Mouse (Mus musculus): ENCODE results near the gene Slc25a36. TPM values are rescaled to one million over a fixed set of nuclear protein-coding genes. Genes with fewer than 3 reads are reported as not detected.

Gene Slc25a36
- 57.4 and 63.1 TPM in 2 replicates for polyA plus RNA-seq (2016; fragmentation: Nextera tagmentation; extraction: Ambion mirVana)

- peak within 1 kb of the TSS; percentile 90 for H3K4me3 ChIP-seq
- peak; percentile 99 for DNase-seq (ENCODE audit: low spot score)
- H3K27ac ChIP-seq: peak within 1 kb of the TSS; percentile 97
- H3K27me3 ChIP-seq (ENCODE audit: insufficient read depth, poor library complexity, severe bottlenecking): no peaks in the 10 kb centered on the region
- peaks cover 5% of the 10 kb centered on the region; the same call in 1 of the 2 replicates for H3K36me3 ChIP-seq
- H3K9me3 ChIP-seq: no peaks in the 10 kb centered on the region
- WGBS: under 1% methylated on average over 91 of the region's 91 CpGs
- peaks cover 28% of the 10 kb centered on the region for H3K4me1 ChIP-seq
Observed at GRCm38 (mm10) chr9:97110571-97111390, at the start of gene Slc25a36. TSS of gene Slc25a36 (minus strand) at chr9:97111157.

DNA sequence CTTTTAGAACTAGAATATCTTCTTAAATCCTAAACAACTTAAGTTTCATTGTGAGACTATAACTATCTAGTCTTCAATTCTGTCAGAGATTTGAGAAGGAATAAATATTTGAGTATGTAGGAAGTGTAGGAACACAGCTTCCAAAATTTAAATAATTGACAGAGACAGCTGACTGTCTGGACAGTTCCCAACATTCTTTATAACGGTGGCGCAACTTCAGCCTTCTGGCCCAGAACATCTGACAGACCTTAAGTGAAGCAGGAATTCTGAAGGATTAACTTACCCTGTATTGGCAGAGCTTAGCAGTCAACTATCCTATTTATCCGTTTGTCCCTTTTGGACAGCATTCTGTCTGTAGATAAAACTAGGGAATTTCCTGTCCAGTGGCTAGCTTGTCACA, 47.5 kb upstream of the Slc25a36 start:
- no peaks in the 10 kb centered on the region for H3K9me3 ChIP-seq
- H3K27me3 ChIP-seq (ENCODE audit: insufficient read depth, poor library complexity, severe bottlenecking): no peaks in the 10 kb centered on the region
- H3K4me3 ChIP-seq: no peak overlapping the region
- no peak overlapping the region for H3K27ac ChIP-seq
- whole genome bisulfite sequencing: 67% methylated on average over 3 of the region's 3 CpGs
- DNase-seq (ENCODE audit: low spot score): no peak
- no peaks in the 10 kb centered on the region for H3K36me3 ChIP-seq
- peaks cover 9% of the 10 kb centered on the region; the same call in 1 of the 2 replicates for H3K4me1 ChIP-seq

- Histone ChIP-seq H3K27ac (peak overlapping the region; percentile 31; the same call in 1 of the 2 replicates), H3K36me3 (no peaks in the 10 kb centered on the region), H3K27me3 (ENCODE audit: insufficient read depth, poor library complexity, severe bottlenecking) (no peaks in the 10 kb centered on the region), H3K4me3 (no peak overlapping the region), H3K9me3 (no peaks in the 10 kb centered on the region), H3K4me1 (peaks cover 9% of the 10 kb centered on the region; the same call in 1 of the 2 replicates)
- no peak for DNase-seq (ENCODE audit: low spot score)
- 75% methylated on average over 3 of the region's 3 CpGs for WGBS
Observed at GRCm38 (mm10) chr9:97155981-97156380, 45.0 kb upstream of the Slc25a36 start.

- Histone ChIP-seq H3K27me3 (ENCODE audit: insufficient read depth, poor library complexity, severe bottlenecking) (no peaks in the 10 kb centered on the region), H3K4me3 (no peak overlapping the region), H3K4me1 (peaks cover 9% of the 10 kb centered on the region; the same call in 1 of the 2 replicates), H3K27ac (no peak overlapping the region), H3K36me3 (no peaks in the 10 kb centered on the region), H3K9me3 (no peaks in the 10 kb centered on the region)
- no peak for DNase-seq (ENCODE audit: low spot score)
- 83% methylated on average over 4 of the region's 4 CpGs for WGBS
Observed at GRCm38 (mm10) chr9:97154956-97155355, 44.0 kb upstream of the Slc25a36 start.

DNA sequence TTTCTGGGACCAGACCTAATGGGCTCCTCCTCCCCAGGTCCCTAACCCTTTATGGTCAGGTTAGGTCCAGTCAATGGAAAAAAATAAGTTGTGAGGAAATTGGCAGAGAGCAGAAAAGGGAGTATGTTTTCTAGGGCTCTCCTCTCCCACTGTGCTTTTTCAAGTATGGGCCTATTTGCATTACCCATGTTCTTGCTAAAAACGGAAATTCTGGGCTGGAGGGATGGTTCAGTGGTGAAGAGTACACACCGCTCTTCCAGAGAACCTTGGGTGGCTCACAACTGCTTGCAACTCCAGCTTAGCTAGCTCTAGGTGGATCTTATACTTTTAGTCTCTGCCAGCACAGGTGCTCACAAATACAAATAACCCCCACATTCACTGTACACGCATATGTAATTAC, 42.0 kb upstream of the Slc25a36 start:
- 74% methylated on average over 3 of the region's 3 CpGs for WGBS
- H3K27me3 ChIP-seq (ENCODE audit: insufficient read depth, poor library complexity, severe bottlenecking): no peaks in the 10 kb centered on the region
- no peak overlapping the region for H3K4me3 ChIP-seq
- H3K36me3 ChIP-seq: no peaks in the 10 kb centered on the region
- H3K9me3 ChIP-seq: no peaks in the 10 kb centered on the region
- peaks cover 9% of the 10 kb centered on the region; the same call in 1 of the 2 replicates for H3K4me1 ChIP-seq
- no peak for DNase-seq (ENCODE audit: low spot score)
- no peak overlapping the region for H3K27ac ChIP-seq

- no peak overlapping the region for H3K4me3 ChIP-seq
- no peaks in the 10 kb centered on the region for H3K9me3 ChIP-seq
- H3K36me3 ChIP-seq: no peaks in the 10 kb centered on the region
- 78% methylated on average over 2 of the region's 2 CpGs for WGBS
- peaks cover 22% of the 10 kb centered on the region; the same call in 1 of the 2 replicates for H3K4me1 ChIP-seq
- DNase-seq (ENCODE audit: low spot score): no peak
- H3K27ac ChIP-seq: peak overlapping the region; percentile 56; the same call in 1 of the 2 replicates
- no peaks in the 10 kb centered on the region for H3K27me3 ChIP-seq (ENCODE audit: insufficient read depth, poor library complexity, severe bottlenecking)
Observed at GRCm38 (mm10) chr9:97147270-97147669, 36.3 kb upstream of the Slc25a36 start.

DNA sequence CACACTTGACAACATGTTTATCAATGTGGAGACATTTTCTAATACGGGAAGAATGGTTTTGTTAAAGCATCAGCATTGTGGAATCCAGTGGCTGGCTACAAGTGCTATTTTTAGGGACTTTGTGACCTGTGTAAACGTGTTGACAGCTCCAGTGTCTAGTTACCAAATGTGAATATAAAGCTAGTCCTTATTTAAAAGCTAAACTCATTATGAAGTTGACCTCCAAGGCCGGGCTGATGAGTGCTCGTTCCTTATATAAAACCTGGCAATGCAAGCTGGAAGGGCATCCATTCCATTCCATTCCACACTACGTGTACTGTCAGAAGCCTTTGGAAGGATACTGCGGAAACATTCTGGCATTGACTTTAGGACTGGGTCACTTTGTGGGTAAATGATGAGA, 34.4 kb upstream of the Slc25a36 start:
- Histone ChIP-seq H3K27ac (peak overlapping the region; percentile 49; the same call in 1 of the 2 replicates), H3K36me3 (no peaks in the 10 kb centered on the region), H3K4me3 (no peak overlapping the region), H3K4me1 (peaks cover 22% of the 10 kb centered on the region; the same call in 1 of the 2 replicates), H3K9me3 (no peaks in the 10 kb centered on the region), H3K27me3 (ENCODE audit: insufficient read depth, poor library complexity, severe bottlenecking) (no peaks in the 10 kb centered on the region)
- DNase-seq (ENCODE audit: low spot score): no peak
- WGBS: 57% methylated on average over 6 of the region's 6 CpGs

GRCm38 (mm10) chr9:97143416-97143815, 32.5 kb upstream of the Slc25a36 start:
- no peaks in the 10 kb centered on the region for H3K27me3 ChIP-seq (ENCODE audit: insufficient read depth, poor library complexity, severe bottlenecking)
- H3K9me3 ChIP-seq: no peaks in the 10 kb centered on the region
- no peak for DNase-seq (ENCODE audit: low spot score)
- no peak overlapping the region for H3K27ac ChIP-seq
- H3K4me1 ChIP-seq: peaks cover 31% of the 10 kb centered on the region
- no peaks in the 10 kb centered on the region for H3K36me3 ChIP-seq
- H3K4me3 ChIP-seq: no peak overlapping the region
- 81% methylated on average over 5 of the region's 5 CpGs for WGBS

DNA sequence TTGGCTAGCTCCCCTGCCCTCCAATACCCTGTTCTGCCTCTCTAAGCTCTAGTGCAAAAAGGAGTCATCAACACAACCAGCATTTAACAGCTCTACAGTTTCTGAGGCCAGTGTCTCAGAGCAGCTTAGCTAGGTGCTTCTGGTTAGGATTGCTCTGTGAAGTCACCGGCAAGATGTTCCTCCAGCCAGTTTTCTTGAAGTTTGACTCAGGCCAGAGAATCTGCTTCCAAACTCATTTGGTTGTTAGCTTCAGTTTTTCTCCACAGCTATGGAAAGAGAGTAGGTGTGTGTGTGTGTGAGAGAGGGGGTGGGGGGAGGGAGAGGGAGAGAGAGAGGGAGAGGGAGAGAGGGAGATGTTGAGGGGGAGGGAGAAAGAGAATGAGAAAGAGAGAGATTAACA, 31.6 kb upstream of the Slc25a36 start:
- H3K36me3 ChIP-seq: no peaks in the 10 kb centered on the region
- no peaks in the 10 kb centered on the region for H3K9me3 ChIP-seq
- WGBS: 87% methylated on average over 1 of the region's 1 CpGs
- peaks cover 31% of the 10 kb centered on the region for H3K4me1 ChIP-seq
- no peak overlapping the region for H3K27ac ChIP-seq
- H3K27me3 ChIP-seq (ENCODE audit: insufficient read depth, poor library complexity, severe bottlenecking): no peaks in the 10 kb centered on the region
- no peak overlapping the region for H3K4me3 ChIP-seq
- DNase-seq (ENCODE audit: low spot score): no peak

DNA sequence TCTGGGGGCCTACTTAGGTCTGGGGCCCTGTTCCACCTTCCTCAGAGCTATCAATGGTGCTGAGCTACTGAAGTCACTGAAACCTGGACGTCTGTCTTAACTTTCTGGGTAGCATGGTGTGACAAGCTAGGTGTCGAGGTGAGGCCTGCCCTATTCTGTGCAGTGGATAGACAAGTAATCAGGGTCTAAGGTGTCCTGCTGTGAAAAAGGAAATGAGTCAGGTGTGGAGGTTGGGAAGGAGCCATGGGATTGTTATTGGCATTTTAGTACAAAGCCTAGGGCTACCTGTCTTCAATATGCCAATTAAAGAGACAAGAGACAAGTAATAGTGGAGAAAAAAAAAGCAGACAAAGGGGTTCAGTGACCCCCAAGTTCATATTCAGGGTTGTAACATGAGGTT, 30.8 kb upstream of the Slc25a36 start:
- Histone ChIP-seq H3K4me1 (peaks cover 25% of the 10 kb centered on the region), H3K36me3 (no peaks in the 10 kb centered on the region), H3K27ac (no peak overlapping the region), H3K4me3 (no peak overlapping the region), H3K9me3 (no peaks in the 10 kb centered on the region), H3K27me3 (ENCODE audit: insufficient read depth, poor library complexity, severe bottlenecking) (no peaks in the 10 kb centered on the region)
- DNase-seq (ENCODE audit: low spot score): no peak
- 63% methylated on average over 2 of the region's 2 CpGs for WGBS

DNA sequence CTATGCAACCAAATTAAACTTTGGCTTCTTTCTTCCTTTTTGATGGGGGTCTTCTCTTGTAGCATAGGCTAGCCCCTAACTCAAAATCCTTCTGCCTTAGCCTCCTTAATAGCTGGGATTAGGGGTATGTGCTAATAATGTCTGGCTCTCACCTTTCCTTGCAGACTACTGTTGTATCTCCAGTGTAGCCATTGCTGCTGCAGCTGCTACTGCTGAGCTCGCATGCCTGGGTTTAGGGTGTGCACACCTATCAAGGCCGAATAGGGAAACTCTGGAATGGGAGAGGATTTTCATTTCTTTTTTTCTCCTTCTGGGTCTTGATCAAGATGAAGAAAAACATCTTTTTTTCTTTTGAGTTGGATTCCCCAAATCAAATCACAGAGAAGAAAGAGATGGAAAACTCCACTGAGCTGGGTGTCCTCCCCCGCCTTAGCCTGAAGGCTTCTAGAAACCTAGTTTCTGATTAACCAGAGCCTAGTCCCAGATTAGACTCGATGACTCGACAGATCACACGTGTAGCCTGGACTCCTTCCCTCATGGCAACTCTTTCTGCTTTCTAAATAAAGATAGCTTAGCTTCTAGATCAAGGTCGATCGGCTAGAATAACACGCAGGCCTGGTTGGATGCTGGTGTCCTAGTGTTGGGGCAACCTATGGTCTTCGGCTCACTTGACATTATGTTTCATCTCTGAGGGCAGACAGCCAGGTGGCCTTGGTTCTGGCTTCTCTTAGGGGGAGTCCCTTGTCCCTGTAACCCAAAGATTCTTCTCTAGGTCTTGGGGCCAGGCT, 29.4 kb upstream of the Slc25a36 start:
- Histone ChIP-seq H3K36me3 (no peaks in the 10 kb centered on the region), H3K9me3 (no peaks in the 10 kb centered on the region)
- 76% methylated on average over 10 of the region's 10 CpGs for WGBS

GRCm38 (mm10) chr9:97137678-97138077, 26.7 kb upstream of the Slc25a36 start:
- Histone ChIP-seq H3K9me3 (no peaks in the 10 kb centered on the region), H3K4me1 (peaks cover 13% of the 10 kb centered on the region), H3K4me3 (no peak overlapping the region), H3K27ac (no peak overlapping the region), H3K27me3 (ENCODE audit: insufficient read depth, poor library complexity, severe bottlenecking) (no peaks in the 10 kb centered on the region), H3K36me3 (no peaks in the 10 kb centered on the region)
- WGBS: 85% methylated on average over 4 of the region's 4 CpGs
- DNase-seq (ENCODE audit: low spot score): no peak

More for the DNA sequence above, 29.4 kb upstream of the Slc25a36 start:
- H3K4me1 ChIP-seq: peaks cover 12% of the 10 kb centered on the region
- no peaks in the 10 kb centered on the region for H3K27me3 ChIP-seq (ENCODE audit: insufficient read depth, poor library complexity, severe bottlenecking)
- DNase-seq (ENCODE audit: low spot score): no peak
- no peak overlapping the region for H3K4me3 ChIP-seq
- H3K27ac ChIP-seq: no peak overlapping the region

DNA sequence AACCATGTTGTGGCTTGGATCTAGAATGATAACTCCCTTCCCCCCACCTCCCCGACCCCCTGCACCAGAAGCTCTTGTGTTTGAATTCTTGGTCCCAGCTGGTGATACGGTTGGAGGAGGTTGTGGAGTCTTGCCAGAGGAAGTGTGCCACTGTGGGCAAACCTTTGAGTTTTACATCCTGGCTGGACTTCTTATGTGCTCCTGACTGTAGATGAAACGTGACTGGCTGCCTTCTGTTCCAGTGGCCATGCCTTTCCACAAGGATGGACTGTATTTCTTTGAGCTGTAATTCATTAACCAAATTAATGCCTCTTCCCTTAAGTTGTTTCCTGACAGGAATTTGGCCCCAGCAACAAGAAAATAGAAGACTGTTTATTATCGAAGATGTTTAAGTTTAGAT, 26.2 kb upstream of the Slc25a36 start:
- DNase-seq (ENCODE audit: low spot score): no peak
- no peak overlapping the region for H3K4me3 ChIP-seq
- 88% methylated on average over 4 of the region's 4 CpGs for WGBS
- no peak overlapping the region for H3K27ac ChIP-seq
- no peaks in the 10 kb centered on the region for H3K9me3 ChIP-seq
- no peaks in the 10 kb centered on the region for H3K36me3 ChIP-seq
- H3K27me3 ChIP-seq (ENCODE audit: insufficient read depth, poor library complexity, severe bottlenecking): no peaks in the 10 kb centered on the region
- peaks cover 13% of the 10 kb centered on the region for H3K4me1 ChIP-seq
